Mouse (Mus musculus): Measurements from ENCODE around the gene Mia2. TPM values are rescaled to one million over a fixed set of nuclear protein-coding genes. Genes with fewer than 3 reads are reported as not detected.
A peak's percentile ranks its signal among the peaks of the same experiment; 100 is the strongest.

The Mia2 gene
- polyA plus RNA-seq, 1 experiment from 2014 or later = 32.8 TPM

- no peak for ATAC-seq
- no peak overlapping the region for H3K27ac ChIP-seq (ENCODE audit: low read depth, low read length)
- H3K36me3 ChIP-seq (ENCODE audit: control insufficient read depth, insufficient read depth, low read length) = peaks cover 25% of the 10 kb centered on the region
- no peak overlapping the region for H3K9ac ChIP-seq (ENCODE audit: low read depth, low read length)
- no peaks in the 10 kb centered on the region for H3K27me3 ChIP-seq (replicated peaks; ENCODE audit: control insufficient read depth, insufficient read depth, low read length)
- no peaks in the 10 kb centered on the region for H3K9me3 ChIP-seq (ENCODE audit: control insufficient read depth, low read length)
- H3K4me2 ChIP-seq (ENCODE audit: low read length) = no peak overlapping the region
- H3K4me1 ChIP-seq (ENCODE audit: control insufficient read depth, insufficient read depth, low read depth, low read length) = no peaks in the 10 kb centered on the region
- no peak overlapping the region for H3K4me3 ChIP-seq (ENCODE audit: low read length)
- WGBS = 96% methylated on average over 2 of the region's 2 CpGs
Observed at GRCm38 (mm10) chr12:59199361-59199760, 103.8 kb downstream of the Mia2 start.

DNA sequence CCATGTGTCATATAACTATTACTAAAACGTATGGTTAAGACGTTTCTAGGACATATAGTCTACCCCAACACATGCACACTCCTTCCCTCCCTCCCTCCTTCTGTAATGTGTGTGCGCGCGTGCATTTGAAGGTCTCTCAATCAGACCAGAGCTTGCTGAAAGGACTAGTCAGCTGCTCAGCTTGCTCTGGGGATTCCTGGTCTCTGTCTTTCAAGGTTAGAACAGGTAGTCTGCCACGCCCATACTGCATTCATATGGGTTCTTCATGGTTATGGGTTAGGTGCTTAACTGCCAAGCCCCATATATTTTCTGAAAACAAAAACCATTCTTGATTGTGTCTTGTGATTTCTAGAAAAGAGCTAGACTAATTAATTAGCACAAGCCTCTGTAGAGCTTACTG, 110.0 kb downstream of the Mia2 start:
- Histone ChIP-seq H3K9me3 (ENCODE audit: control insufficient read depth, low read length) (no peaks in the 10 kb centered on the region), H3K4me3 (ENCODE audit: low read length) (no peak overlapping the region), H3K9ac (ENCODE audit: low read depth, low read length) (no peak overlapping the region), H3K27ac (ENCODE audit: low read depth, low read length) (no peak overlapping the region), H3K4me2 (ENCODE audit: low read length) (no peak overlapping the region), H3K36me3 (ENCODE audit: control insufficient read depth, insufficient read depth, low read length) (peaks cover 18% of the 10 kb centered on the region), H3K4me1 (ENCODE audit: control insufficient read depth, insufficient read depth, low read depth, low read length) (no peaks in the 10 kb centered on the region), H3K27me3 (replicated peaks; ENCODE audit: control insufficient read depth, insufficient read depth, low read length) (no peaks in the 10 kb centered on the region)
- ATAC-seq = no peak
- 94% methylated on average over 6 of the region's 6 CpGs for WGBS

DNA sequence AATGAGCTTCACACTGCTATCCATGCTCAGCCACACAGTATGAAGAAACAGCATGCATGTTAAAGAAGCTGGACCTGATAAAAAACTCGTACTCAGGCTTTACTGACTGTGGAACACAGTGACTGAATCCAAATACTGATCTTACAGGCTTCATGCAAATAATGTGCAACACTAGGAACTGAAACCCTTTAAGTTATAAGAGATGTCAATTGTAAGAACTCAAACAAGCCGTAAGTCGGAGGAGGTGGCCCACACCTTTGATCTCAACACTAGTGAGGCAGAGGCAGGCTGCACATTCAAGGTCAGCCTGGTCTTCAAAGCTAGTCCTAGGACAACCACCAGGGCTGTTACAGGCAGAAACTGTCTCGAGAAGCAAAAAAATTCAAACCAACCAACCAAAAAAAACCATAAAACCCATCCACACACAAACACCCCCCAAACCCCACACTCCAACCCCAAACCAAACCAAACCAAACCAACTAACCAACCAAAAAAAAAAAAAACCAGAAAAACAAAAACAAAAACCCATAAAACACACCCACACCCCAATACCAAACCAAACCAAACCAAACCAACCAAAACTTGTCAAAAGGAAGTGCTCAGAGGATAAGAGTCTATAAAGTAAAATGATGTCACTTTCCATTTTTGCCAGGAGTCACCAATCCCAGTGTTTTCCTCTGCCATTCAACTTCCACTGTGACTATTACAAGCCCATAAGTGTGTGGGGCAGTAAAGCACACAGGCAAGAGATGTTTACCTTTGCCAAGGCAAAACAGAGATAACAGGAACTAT, 110.8 kb downstream of the Mia2 start:
- Histone ChIP-seq H3K27me3 (replicated peaks; ENCODE audit: control insufficient read depth, insufficient read depth, low read length) (no peaks in the 10 kb centered on the region), H3K9ac (ENCODE audit: low read depth, low read length) (no peak overlapping the region), H3K9me3 (ENCODE audit: control insufficient read depth, low read length) (no peaks in the 10 kb centered on the region), H3K36me3 (ENCODE audit: control insufficient read depth, insufficient read depth, low read length) (peaks cover 14% of the 10 kb centered on the region), H3K27ac (ENCODE audit: low read depth, low read length) (no peak overlapping the region), H3K4me2 (ENCODE audit: low read length) (no peak overlapping the region), H3K4me1 (ENCODE audit: control insufficient read depth, insufficient read depth, low read depth, low read length) (no peaks in the 10 kb centered on the region), H3K4me3 (ENCODE audit: low read length) (no peak overlapping the region)
- no peak for ATAC-seq
- WGBS = 90% methylated on average over 4 of the region's 4 CpGs

GRCm38 (mm10) chr12:59207000-59207390, 111.4 kb downstream of the Mia2 start:
- H3K36me3 ChIP-seq (ENCODE audit: control insufficient read depth, insufficient read depth, low read length) = peaks cover 13% of the 10 kb centered on the region
- no peak for ATAC-seq
- H3K4me1 ChIP-seq (ENCODE audit: control insufficient read depth, insufficient read depth, low read depth, low read length) = no peaks in the 10 kb centered on the region
- 90% methylated on average over 3 of the region's 3 CpGs for WGBS
- H3K27ac ChIP-seq (ENCODE audit: low read depth, low read length) = no peak overlapping the region
- no peak overlapping the region for H3K9ac ChIP-seq (ENCODE audit: low read depth, low read length)
- no peaks in the 10 kb centered on the region for H3K27me3 ChIP-seq (replicated peaks; ENCODE audit: control insufficient read depth, insufficient read depth, low read length)
- no peak overlapping the region for H3K4me2 ChIP-seq (ENCODE audit: low read length)
- H3K4me3 ChIP-seq (ENCODE audit: low read length) = no peak overlapping the region
- no peaks in the 10 kb centered on the region for H3K9me3 ChIP-seq (ENCODE audit: control insufficient read depth, low read length)

DNA sequence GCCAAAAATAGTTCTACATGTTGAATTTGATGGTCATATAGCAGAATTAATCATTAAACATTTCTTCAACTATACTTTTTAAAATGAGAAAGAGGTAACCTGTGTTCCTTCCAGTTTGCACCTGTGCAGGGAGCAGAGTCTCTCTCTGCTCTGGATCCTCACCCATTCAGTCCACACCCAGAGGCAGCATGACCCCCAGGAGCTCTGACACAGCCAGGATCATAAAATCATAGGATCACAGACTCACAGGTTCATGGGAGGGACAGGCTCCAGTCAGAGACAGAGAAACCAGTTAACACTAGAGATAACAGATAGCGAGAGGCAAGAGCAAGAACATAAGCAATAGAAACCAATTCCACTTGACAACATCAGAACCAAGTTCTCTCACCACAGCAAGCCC, 112.2 kb downstream of the Mia2 start:
- no peak overlapping the region for H3K9ac ChIP-seq (ENCODE audit: low read depth, low read length)
- ATAC-seq = no peak
- 97% methylated on average over 1 of the region's 1 CpGs for WGBS

DNA sequence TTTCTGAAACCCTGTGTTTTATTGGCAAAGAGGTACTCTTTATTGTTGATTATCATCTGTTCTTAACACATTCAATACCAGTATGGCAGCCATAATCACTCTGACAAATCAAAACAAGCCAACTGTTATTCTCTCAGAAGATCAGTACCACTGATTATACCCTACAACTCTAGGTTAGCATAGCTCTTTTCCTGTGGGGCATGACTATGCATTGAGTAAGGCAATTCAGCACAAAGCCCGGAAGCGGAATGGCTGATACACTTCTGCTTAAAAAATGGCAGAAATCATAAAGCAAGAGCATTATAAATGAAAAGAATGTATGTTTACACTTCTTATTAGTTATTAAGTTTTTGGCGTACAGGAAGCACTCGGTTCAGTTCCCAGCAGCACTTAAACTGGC, 120.6 kb downstream of the Mia2 start:
- H3K36me3 ChIP-seq (ENCODE audit: control insufficient read depth, insufficient read depth, low read length) = no peaks in the 10 kb centered on the region
- H3K27ac ChIP-seq (ENCODE audit: low read depth, low read length) = no peak overlapping the region
- no peaks in the 10 kb centered on the region for H3K9me3 ChIP-seq (ENCODE audit: control insufficient read depth, low read length)
- no peak overlapping the region for H3K4me3 ChIP-seq (ENCODE audit: low read length)
- H3K9ac ChIP-seq (ENCODE audit: low read depth, low read length) = no peak overlapping the region
- H3K4me2 ChIP-seq (ENCODE audit: low read length) = no peak overlapping the region
- H3K4me1 ChIP-seq (ENCODE audit: control insufficient read depth, insufficient read depth, low read depth, low read length) = peaks cover 23% of the 10 kb centered on the region
- H3K27me3 ChIP-seq (replicated peaks; ENCODE audit: control insufficient read depth, insufficient read depth, low read length) = no peaks in the 10 kb centered on the region
- 95% methylated on average over 4 of the region's 4 CpGs for WGBS
- no peak for ATAC-seq

More for the DNA sequence above, 112.2 kb downstream of the Mia2 start:
- no peaks in the 10 kb centered on the region for H3K27me3 ChIP-seq (replicated peaks; ENCODE audit: control insufficient read depth, insufficient read depth, low read length)
- no peak overlapping the region for H3K27ac ChIP-seq (ENCODE audit: low read depth, low read length)
- H3K36me3 ChIP-seq (ENCODE audit: control insufficient read depth, insufficient read depth, low read length) = peaks cover 11% of the 10 kb centered on the region
- no peak overlapping the region for H3K4me3 ChIP-seq (ENCODE audit: low read length)
- H3K9me3 ChIP-seq (ENCODE audit: control insufficient read depth, low read length) = no peaks in the 10 kb centered on the region
- no peaks in the 10 kb centered on the region for H3K4me1 ChIP-seq (ENCODE audit: control insufficient read depth, insufficient read depth, low read depth, low read length)
- no peak overlapping the region for H3K4me2 ChIP-seq (ENCODE audit: low read length)

GRCm38 (mm10) chr12:59216676-59217266, 121.2 kb downstream of the Mia2 start:
- no peak for ATAC-seq
- H3K27me3 ChIP-seq (replicated peaks; ENCODE audit: control insufficient read depth, insufficient read depth, low read length) = no peaks in the 10 kb centered on the region
- peaks cover 23% of the 10 kb centered on the region for H3K4me1 ChIP-seq (ENCODE audit: control insufficient read depth, insufficient read depth, low read depth, low read length)
- H3K27ac ChIP-seq (ENCODE audit: low read depth, low read length) = no peak overlapping the region
- H3K36me3 ChIP-seq (ENCODE audit: control insufficient read depth, insufficient read depth, low read length) = no peaks in the 10 kb centered on the region
- WGBS = 82% methylated on average over 6 of the region's 6 CpGs
- no peaks in the 10 kb centered on the region for H3K9me3 ChIP-seq (ENCODE audit: control insufficient read depth, low read length)
- H3K4me2 ChIP-seq (ENCODE audit: low read length) = peak overlapping the region; percentile 87
- H3K4me3 ChIP-seq (ENCODE audit: low read length) = no peak overlapping the region
- no peak overlapping the region for H3K9ac ChIP-seq (ENCODE audit: low read depth, low read length)

DNA sequence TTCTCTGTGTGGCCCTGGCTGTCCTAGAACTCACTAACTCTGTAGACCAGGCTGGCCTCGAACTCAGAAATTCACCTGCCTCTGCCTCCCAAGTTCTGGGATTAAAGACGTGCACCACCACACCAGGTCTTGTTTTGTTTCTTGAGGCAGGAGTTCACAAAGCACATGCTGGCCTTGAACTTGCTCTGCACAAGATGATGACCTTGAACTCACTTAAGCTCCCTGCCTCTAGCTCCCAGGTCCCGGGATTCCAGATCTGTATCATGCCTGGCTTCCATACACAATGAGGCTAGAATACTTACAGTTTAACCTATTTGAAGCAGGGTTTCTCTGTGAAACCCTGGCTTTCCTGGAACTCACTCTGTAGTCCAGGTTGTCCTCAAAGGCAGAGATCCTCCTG, 121.7 kb downstream of the Mia2 start:
- no peak for ATAC-seq
- Histone ChIP-seq H3K9ac (ENCODE audit: low read depth, low read length) (no peak overlapping the region), H3K4me3 (ENCODE audit: low read length) (peak overlapping the region; percentile 98; the same call in 1 of the 2 replicates), H3K27me3 (replicated peaks; ENCODE audit: control insufficient read depth, insufficient read depth, low read length) (no peaks in the 10 kb centered on the region), H3K27ac (ENCODE audit: low read depth, low read length) (no peak overlapping the region), H3K4me1 (ENCODE audit: control insufficient read depth, insufficient read depth, low read depth, low read length) (peaks cover 23% of the 10 kb centered on the region), H3K36me3 (ENCODE audit: control insufficient read depth, insufficient read depth, low read length) (no peaks in the 10 kb centered on the region), H3K9me3 (ENCODE audit: control insufficient read depth, low read length) (no peaks in the 10 kb centered on the region), H3K4me2 (ENCODE audit: low read length) (peak overlapping the region; percentile 87)
- 75% methylated on average over 3 of the region's 3 CpGs for WGBS

- no peaks in the 10 kb centered on the region for H3K9me3 ChIP-seq (ENCODE audit: control insufficient read depth, low read length)
- no peaks in the 10 kb centered on the region for H3K36me3 ChIP-seq (ENCODE audit: control insufficient read depth, insufficient read depth, low read length)
- H3K27me3 ChIP-seq (replicated peaks; ENCODE audit: control insufficient read depth, insufficient read depth, low read length) = no peaks in the 10 kb centered on the region
- H3K27ac ChIP-seq (ENCODE audit: low read depth, low read length) = peak overlapping the region; percentile 99
- H3K4me3 ChIP-seq (ENCODE audit: low read length) = peak overlapping the region; percentile 98
- peak; percentile 50 for ATAC-seq
- H3K9ac ChIP-seq (ENCODE audit: low read depth, low read length) = peak overlapping the region; percentile 79
- H3K4me1 ChIP-seq (ENCODE audit: control insufficient read depth, insufficient read depth, low read depth, low read length) = peaks cover 23% of the 10 kb centered on the region
- peak overlapping the region; percentile 87 for H3K4me2 ChIP-seq (ENCODE audit: low read length)
- WGBS = under 1% methylated on average over 49 of the region's 69 CpGs
Observed at GRCm38 (mm10) chr12:59218640-59219321, 123.2 kb downstream of the Mia2 start.
